Mouse (Mus musculus) forebrain, embryonic 16.5 days (tissue): ENCODE measurements around the gene Dnajb13. TPM values are rescaled to one million over a fixed set of nuclear protein-coding genes. Genes with fewer than 3 reads are reported as not detected.

Experiments
- ATAC-seq: fragments of 200-750 bp; cut with Nextera tagmentation; 2 replicates; pipeline ENCODE4 v1.8.0; 2017; ENCODE audit warnings: mild to moderate bottlenecking, moderate library complexity
- H3K27ac ChIP-seq: fragments of 300-500 bp; sonication (generic); 2 replicates; pipeline ENCODE4 v1.5.1; 2014; ENCODE audit warnings: low read length, control low read depth
- H3K27me3 ChIP-seq: fragments of 300-500 bp; sonication (generic); replicated peaks from 2 replicates; pipeline ENCODE4 v1.6.1; 2014; ENCODE audit warnings: low read length; ENCODE audit not compliant: control insufficient read depth, insufficient read depth
- H3K36me3 ChIP-seq: fragments of 300-500 bp; sonication (generic); 2 replicates; pipeline ENCODE4 v1.6.1; 2014; ENCODE audit not compliant: control insufficient read depth, insufficient read depth
- H3K4me1 ChIP-seq: fragments of 300-500 bp; sonication (generic); replicated peaks from 2 replicates; pipeline ENCODE4 v1.6.1; 2014; ENCODE audit warnings: low read length; ENCODE audit not compliant: control insufficient read depth, insufficient read depth
- H3K4me2 ChIP-seq: fragments of 300-500 bp; sonication (generic); 2 replicates; pipeline ENCODE4 v1.6.1; 2014; ENCODE audit warnings: mild to moderate bottlenecking, low read length, control low read depth
- H3K4me3 ChIP-seq: fragments of 300-500 bp; sonication (generic); replicated peaks from 2 replicates; pipeline ENCODE4 v1.5.1; 2014; ENCODE audit warnings: mild to moderate bottlenecking, low read length, control low read depth
- H3K9ac ChIP-seq: fragments of 300-500 bp; sonication (generic); replicated peaks from 2 replicates; pipeline ENCODE4 v1.6.1; 2014; ENCODE audit warnings: low read depth, low read length, control low read depth
- H3K9me3 ChIP-seq: fragments of 300-500 bp; sonication (generic); 2 replicates; pipeline ENCODE4 v1.6.1; 2016; ENCODE audit warnings: low read length; ENCODE audit not compliant: control insufficient read depth
- WGBS: fragments of 180-500 bp; shearing (Covaris S2); extraction: QIAGEN DNeasy Blood & Tissue Kit; methylation state at CpG from one replicate; pipeline ENCODE4 v1.1.7; 2014; 5-methylcytosine and 5-hydroxymethylcytosine counted together
- polyA plus RNA-seq: library from polyadenylated mRNA; unstranded; fragments of >200 nt; fragmentation: Nextera tagmentation; extraction: Ambion mirVana; gene quantifications from 2 replicates; pipeline ENCODE4 v1.2.1, GENCODE M21; 2015

Dnajb13 gene
- polyA plus RNA-seq, 1 experiment from 2014 or later, result 3.3 TPM

DNA sequence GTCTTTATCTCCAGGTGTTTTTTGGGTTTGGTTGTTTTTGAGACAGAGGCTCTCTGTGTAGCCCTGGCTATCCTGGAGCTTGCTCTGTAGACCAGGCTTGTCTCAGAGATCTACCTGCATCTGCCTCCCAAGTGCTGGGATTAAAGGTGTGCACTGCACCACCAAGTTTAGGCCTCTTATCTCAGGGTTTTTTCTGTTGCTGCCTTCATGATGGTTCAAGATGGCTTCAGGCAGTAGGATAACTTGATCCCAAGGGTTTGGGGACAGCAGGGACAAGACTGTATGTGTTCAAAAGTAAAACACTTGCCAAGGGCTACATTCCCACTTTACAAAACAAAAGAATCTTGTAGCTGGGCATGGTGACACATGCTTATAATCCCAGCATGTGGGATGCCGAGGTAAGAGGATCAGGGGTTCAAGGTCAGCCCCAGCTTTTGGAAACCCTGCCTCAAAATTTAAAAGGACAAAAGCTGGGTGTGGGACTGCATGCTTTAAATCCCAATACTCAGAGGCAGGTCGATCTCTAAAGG, 12.9 kb downstream of the Dnajb13 start:
- Histone ChIP-seq H3K27ac (no peak overlapping the region), H3K9ac (no peak overlapping the region), H3K4me3 (no peak overlapping the region), H3K9me3 (no peaks in the 10 kb centered on the region), H3K27me3 (no peaks in the 10 kb centered on the region), H3K4me2 (no peak overlapping the region), H3K36me3 (no peaks in the 10 kb centered on the region), H3K4me1 (no peaks in the 10 kb centered on the region)
- WGBS, result 66% methylated on average over 2 of the region's 2 CpGs
- ATAC-seq, result no peak

DNA sequence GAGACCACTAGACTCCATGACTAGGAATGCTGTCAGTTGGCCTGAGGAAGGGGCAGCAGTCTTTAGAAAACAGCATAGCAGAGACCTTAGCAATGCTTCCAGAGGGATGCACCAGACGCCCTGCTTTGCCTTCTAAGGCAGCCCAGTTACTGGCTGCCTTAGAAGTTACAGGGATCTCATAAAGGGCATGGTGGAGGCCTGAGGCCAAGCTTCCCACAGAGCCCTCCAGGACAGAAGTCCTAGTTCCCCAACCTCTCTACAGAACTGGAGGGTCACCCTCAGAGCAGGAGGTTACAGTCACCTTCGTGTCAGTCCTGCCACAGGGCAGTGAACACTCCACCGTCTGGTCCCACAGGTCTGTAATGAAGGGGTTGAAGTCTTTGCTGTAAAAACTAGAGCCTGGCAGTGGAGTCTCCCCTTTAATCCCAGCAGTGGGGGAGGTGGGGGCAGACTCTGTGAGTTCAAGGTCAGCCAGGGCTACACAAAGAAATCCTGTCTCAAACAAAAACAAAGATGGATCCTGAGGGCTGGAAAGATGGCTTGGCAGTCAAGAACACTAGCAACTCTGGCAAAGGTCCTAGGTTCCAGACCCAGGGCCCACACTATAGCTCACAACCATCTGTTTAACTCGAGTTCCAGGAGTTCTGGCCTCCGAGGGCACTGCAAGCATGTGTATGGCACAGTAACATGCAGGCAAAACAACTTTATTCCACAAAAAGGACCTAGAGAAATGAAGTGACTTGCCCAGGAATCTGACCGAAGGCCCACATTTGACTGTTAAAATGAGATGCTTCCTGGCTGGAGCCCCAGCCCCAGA, 13.5 kb downstream of the Dnajb13 start:
- ATAC-seq, result no peak
- Histone ChIP-seq H3K4me2 (no peak overlapping the region), H3K4me1 (no peaks in the 10 kb centered on the region; the same call in 1 of the 2 replicates), H3K27ac (no peak overlapping the region), H3K9me3 (no peaks in the 10 kb centered on the region), H3K9ac (no peak overlapping the region), H3K27me3 (no peaks in the 10 kb centered on the region), H3K36me3 (no peaks in the 10 kb centered on the region), H3K4me3 (no peak overlapping the region)
- WGBS, result 73% methylated on average over 6 of the region's 6 CpGs

DNA sequence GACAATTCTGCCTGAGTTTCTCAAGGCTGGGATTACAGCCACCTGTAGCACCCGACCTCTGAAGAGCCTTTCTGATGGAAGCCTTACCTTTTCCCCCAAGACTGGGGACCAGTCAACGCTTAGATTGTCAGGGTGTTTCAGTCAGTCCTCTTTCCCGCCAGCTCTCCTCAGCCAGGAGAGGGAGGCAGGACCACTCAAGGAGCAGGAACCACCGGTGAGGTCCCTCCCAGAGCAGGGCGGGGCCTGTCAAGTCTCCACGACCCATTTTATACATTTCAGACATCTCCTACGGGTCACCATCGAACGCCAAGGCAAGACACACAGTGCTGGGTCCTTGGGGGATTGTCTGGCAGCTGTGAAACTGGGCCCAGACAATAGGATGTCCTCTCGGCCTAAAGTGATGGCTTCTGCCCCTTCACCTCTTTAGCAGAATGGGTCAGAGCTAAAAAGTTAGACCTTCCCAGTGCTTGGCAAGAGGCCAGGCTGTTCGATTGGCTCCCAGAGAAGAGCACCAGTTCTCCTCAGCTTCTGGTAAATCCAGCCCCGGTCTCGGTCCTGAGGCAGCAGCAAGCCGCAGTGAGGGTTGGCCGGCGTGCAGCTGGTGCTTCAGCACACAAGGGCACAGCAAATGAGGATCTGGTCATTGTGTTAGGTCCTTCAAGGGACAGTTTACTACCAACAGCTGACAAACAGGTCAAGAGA, 14.3 kb downstream of the Dnajb13 start:
- H3K27ac ChIP-seq, result no peak overlapping the region
- H3K9me3 ChIP-seq, result no peaks in the 10 kb centered on the region
- no peaks in the 10 kb centered on the region for H3K36me3 ChIP-seq
- H3K4me1 ChIP-seq, result peaks cover 4% of the 10 kb centered on the region; the same call in 1 of the 2 replicates
- whole genome bisulfite sequencing, result 77% methylated on average over 16 of the region's 16 CpGs
- no peak overlapping the region for H3K9ac ChIP-seq
- no peak overlapping the region for H3K4me2 ChIP-seq
- no peaks in the 10 kb centered on the region for H3K27me3 ChIP-seq
- H3K4me3 ChIP-seq, result no peak overlapping the region
- no peak for ATAC-seq

DNA sequence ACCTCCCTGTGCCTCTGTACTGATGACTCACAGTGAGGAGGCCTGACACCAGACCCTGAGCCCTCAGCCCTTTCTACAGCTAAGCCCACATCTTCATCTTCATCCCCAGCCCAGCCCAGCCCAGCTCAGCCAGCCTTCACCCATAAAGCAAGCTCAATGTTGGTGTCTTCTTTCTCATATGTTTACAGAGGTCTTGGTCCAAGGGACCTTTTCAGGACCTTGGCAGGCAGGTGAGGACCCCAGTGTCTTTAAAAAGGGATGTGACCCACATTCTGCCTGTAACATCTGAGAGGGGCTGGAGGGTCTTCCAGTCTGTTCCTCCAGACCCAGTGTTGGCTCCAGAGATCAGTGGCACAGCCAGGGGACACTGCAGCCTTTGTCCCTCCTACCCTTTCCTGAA, 15.3 kb downstream of the Dnajb13 start:
- no peaks in the 10 kb centered on the region for H3K36me3 ChIP-seq
- H3K9me3 ChIP-seq, result no peaks in the 10 kb centered on the region
- peaks cover 6% of the 10 kb centered on the region; the same call in 1 of the 2 replicates for H3K4me1 ChIP-seq
- no peak overlapping the region for H3K4me2 ChIP-seq
- no peak overlapping the region for H3K4me3 ChIP-seq
- H3K9ac ChIP-seq, result no peak overlapping the region
- ATAC-seq, result no peak
- H3K27me3 ChIP-seq, result no peaks in the 10 kb centered on the region
- no peak overlapping the region for H3K27ac ChIP-seq

DNA sequence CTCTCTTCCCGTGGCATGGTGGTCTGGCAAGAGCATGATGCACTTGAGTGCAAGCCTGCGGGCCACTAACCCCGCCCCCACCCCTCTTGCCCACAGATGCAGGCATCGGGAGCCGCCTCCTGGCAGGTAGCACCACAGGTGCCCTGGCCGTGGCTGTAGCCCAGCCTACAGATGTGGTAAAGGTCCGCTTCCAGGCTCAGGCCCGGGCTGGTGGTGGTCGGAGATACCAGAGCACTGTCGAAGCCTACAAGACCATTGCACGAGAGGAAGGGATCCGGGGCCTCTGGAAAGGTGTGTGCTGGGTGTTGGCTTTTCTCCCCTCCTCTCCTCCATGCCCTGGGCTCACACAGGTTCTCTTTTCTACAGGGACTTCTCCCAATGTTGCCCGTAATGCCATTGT, 16.8 kb downstream of the Dnajb13 start:
- Histone ChIP-seq H3K4me2 (no peak overlapping the region), H3K4me1 (peaks cover 15% of the 10 kb centered on the region), H3K4me3 (no peak overlapping the region), H3K9ac (no peak overlapping the region), H3K9me3 (no peaks in the 10 kb centered on the region), H3K36me3 (no peaks in the 10 kb centered on the region), H3K27me3 (no peaks in the 10 kb centered on the region), H3K27ac (no peak overlapping the region)
- WGBS, result 92% methylated on average over 13 of the region's 13 CpGs
- ATAC-seq, result no peak

DNA sequence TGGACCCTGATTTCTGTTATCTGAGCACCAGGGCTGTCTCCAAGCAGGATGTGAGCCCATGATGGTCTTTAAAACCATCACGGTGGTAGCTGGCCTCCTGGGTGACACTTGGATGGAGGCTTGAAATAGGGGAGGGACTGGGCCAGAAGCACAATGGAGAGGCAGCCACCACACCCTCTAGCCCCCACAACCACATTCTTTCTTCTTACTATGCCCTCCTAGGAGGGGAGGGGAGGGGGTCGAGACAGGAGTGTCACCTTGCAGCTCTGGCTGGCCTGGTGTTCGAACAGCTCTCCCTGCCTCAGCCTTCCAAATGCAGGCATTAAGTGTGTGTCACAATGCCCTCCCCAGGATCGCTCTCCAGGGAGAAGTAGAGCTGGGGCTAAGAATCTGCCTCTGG, 17.4 kb downstream of the Dnajb13 start:
- Histone ChIP-seq H3K36me3 (no peaks in the 10 kb centered on the region), H3K4me1 (peaks cover 19% of the 10 kb centered on the region), H3K9me3 (no peaks in the 10 kb centered on the region), H3K27ac (no peak overlapping the region), H3K4me2 (no peak overlapping the region), H3K9ac (no peak overlapping the region), H3K4me3 (no peak overlapping the region), H3K27me3 (no peaks in the 10 kb centered on the region)
- WGBS, result 92% methylated on average over 4 of the region's 4 CpGs
- ATAC-seq, result no peak

DNA sequence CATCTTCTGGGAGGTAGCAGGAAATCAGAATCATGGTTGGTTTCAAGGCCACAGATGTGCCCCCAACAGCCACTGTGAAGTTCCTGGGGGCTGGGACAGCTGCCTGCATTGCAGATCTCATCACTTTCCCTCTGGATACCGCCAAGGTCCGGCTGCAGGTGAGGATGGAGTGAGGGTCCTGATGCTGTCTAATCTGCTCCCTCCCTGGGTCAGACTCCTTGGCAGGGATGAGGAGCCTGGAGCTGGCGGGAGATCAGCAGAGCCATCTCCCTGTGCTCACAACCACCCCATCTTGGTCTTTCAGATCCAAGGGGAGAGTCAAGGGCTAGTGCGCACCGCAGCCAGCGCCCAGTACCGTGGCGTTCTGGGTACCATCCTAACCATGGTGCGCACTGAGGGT, 18.0 kb downstream of the Dnajb13 start:
- H3K27ac ChIP-seq, result no peak overlapping the region
- H3K4me1 ChIP-seq, result peaks cover 19% of the 10 kb centered on the region
- H3K4me2 ChIP-seq, result no peak overlapping the region
- H3K36me3 ChIP-seq, result no peaks in the 10 kb centered on the region
- H3K9me3 ChIP-seq, result no peaks in the 10 kb centered on the region
- no peak overlapping the region for H3K9ac ChIP-seq
- ATAC-seq, result no peak
- WGBS, result 97% methylated on average over 9 of the region's 9 CpGs
- H3K27me3 ChIP-seq, result no peaks in the 10 kb centered on the region
- no peak overlapping the region for H3K4me3 ChIP-seq

DNA sequence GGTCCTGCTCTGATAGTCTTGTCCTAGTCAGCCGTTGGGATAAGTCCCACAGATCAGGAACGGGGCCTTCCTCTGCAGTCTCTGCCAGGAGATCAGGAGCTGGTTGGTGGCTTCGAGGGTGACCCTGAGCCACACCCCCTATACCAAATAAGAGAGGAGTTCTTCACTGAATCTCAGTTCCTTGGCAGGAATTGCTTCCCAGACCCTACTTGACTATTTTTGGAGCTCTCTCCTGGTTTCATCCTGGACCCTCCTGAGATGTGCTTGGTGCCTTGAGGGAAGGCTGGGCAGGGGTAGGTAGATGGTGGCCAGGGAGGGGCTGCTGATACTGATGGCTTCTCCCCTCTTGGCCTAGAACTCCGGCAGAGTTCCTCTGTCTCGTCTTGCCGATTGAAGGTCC, 18.4 kb downstream of the Dnajb13 start:
- no peaks in the 10 kb centered on the region for H3K9me3 ChIP-seq

DNA sequence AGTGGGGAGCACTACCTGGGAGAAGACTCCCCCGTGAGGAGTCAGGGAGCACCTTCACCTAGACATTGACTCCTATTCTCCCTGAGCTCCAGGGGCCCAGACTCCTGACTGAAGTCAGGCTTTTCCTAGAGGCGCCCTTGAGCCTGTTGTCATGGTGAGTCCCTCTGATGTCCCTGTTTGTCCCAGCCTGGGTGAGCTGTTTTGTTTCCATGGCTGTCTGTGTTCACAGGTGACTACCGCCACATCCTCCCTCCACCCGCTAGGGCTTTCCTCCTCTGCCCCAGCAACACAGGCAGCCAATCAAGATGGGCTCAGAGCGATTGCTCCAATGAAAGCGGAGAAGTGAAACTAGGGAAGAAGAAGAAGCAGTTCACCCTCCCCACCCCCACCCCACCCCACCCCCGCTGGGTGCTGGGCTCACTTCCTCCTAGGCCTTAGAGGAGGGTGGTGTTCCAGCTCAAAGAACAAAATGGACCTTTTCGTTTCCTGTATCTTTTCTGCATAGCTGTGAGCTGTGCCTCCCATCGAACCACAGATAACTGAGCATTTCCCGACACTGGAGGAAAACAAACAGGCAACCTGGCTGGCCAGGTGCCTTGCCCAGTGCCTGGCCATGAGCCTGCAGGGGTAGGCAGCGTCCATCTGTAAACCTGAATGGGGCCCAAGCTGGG, 19.0 kb downstream of the Dnajb13 start:
- H3K27me3 ChIP-seq, result no peaks in the 10 kb centered on the region
- WGBS, result 37% methylated on average over 11 of the region's 11 CpGs
- peak; percentile 77 for ATAC-seq

More for the DNA sequence above, 18.4 kb downstream of the Dnajb13 start:
- Histone ChIP-seq H3K36me3 (no peaks in the 10 kb centered on the region), H3K4me2 (no peak overlapping the region), H3K4me3 (no peak overlapping the region), H3K27me3 (no peaks in the 10 kb centered on the region), H3K27ac (no peak overlapping the region), H3K9ac (no peak overlapping the region), H3K4me1 (peaks cover 19% of the 10 kb centered on the region)
- no peak for ATAC-seq
- WGBS, result 86% methylated on average over 6 of the region's 6 CpGs

More for the DNA sequence above, 19.0 kb downstream of the Dnajb13 start:
- no peak overlapping the region for H3K4me3 ChIP-seq
- H3K4me1 ChIP-seq, result peaks cover 19% of the 10 kb centered on the region
- peak overlapping the region; percentile 16; the same call in 1 of the 2 replicates for H3K4me2 ChIP-seq
- H3K27ac ChIP-seq, result peak overlapping the region; percentile 35; the same call in 1 of the 2 replicates
- H3K9me3 ChIP-seq, result no peaks in the 10 kb centered on the region
- H3K36me3 ChIP-seq, result no peaks in the 10 kb centered on the region
- no peak overlapping the region for H3K9ac ChIP-seq
